Mouse (Mus musculus): ENCODE data around the gene Fos. TPM values are rescaled to one million over a fixed set of nuclear protein-coding genes. Genes with fewer than 3 reads are reported as not detected.

The Fos gene
- polyA plus RNA-seq, 1 experiment from 2014 or later = 1.4 TPM

DNA sequence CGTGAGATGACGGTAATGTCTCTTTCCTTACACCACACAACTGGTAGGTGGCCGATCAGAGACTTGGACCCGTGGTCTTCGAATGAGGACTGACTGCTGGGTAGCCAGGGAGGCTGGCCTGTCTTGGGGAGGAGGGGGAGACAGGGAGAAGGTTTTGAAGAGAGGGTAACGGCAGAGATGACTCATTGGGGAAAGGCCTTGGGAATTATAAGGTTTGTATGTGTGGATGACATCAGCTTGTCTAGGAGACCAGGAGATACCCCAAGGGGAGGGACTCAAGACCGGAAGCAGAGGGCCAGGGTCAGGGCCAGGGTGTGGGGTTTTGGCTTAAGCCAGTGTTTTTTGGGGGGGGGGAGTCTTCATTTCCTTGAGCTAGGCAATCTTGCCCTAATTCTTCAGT lies 22.6 kb downstream of the Fos start:
- Histone ChIP-seq H3K4me2 (no peak overlapping the region), H3K9me3 (replicated peaks) (no peaks in the 10 kb centered on the region), H3K9ac (no peak overlapping the region), H3K27me3 (replicated peaks) (peaks cover 6% of the 10 kb centered on the region; the same call in 1 of the 2 replicates), H3K36me3 (no peaks in the 10 kb centered on the region), H3K27ac (no peak overlapping the region), H3K4me1 (peaks cover 13% of the 10 kb centered on the region; the same call in 1 of the 2 replicates), H3K4me3 (no peak overlapping the region)
- ATAC-seq = no peak
- 64% methylated on average over 7 of the region's 7 CpGs for WGBS (ENCODE audit: insufficient replicate concordance)

DNA sequence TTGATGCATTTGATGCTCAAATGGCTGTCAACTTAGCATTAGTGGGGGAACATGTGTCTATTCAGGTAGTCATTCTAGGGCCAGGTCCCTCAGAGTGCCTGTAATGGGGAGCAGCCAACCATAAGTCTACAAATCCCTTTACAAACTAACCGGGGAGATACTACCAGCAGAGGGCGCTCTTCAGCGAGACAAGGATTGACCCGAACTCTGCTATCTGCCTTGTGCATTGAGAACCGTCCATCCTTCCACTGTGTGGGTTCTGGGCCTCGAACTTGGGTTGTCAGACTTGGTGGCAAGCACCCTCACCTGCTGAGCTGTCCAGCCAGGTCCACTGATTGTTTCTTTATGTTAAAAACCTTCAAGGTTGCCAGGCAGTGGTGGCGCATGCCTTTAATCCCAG lies 23.1 kb downstream of the Fos start:
- H3K9me3 ChIP-seq (replicated peaks) = peaks cover 4% of the 10 kb centered on the region
- H3K4me3 ChIP-seq = no peak overlapping the region
- H3K4me2 ChIP-seq = no peak overlapping the region
- no peak overlapping the region for H3K27ac ChIP-seq
- H3K9ac ChIP-seq = no peak overlapping the region
- H3K4me1 ChIP-seq = peaks cover 13% of the 10 kb centered on the region; the same call in 1 of the 2 replicates
- H3K27me3 ChIP-seq (replicated peaks) = peaks cover 6% of the 10 kb centered on the region; the same call in 1 of the 2 replicates
- no peak for ATAC-seq
- no peaks in the 10 kb centered on the region for H3K36me3 ChIP-seq
- WGBS (ENCODE audit: insufficient replicate concordance) = 14% methylated on average over 7 of the region's 7 CpGs

DNA sequence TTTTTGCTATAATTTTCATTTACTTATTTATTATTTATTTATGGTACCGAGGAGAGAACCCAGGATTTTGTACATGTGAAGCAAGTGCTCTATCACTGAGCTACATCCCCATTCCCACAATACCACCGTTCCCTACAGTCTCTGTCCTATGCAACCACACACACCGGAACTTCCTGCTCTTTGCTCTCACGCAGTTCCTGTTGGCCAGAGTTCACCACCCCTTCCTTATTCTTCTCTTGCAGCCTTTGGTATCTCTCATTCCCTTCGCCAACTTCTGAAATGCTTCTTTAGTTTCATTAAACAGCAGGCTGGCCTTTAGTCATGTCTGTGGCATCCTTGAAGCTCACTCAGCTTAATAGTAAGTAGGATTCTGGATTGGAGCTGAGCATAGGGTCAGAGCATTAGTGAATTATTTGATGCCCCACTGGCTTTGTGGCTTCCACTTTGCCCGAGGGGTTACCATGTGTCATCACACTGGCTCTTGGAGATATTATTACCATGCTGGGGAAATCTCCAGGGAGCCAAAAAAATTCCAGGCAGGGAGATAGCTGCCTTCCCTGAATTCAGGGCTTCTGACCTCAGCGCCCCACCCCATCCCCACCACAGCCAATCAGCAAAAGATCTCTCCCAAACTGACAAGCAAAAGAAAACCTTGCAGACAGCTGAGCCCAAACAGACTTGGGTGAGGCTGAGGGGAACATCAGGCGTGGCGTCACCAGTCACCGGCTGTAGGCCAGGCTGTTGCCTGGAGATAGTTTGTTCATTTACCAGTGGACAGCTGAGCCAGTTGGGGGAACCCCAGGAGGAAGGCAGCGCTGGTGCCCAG lies 23.8 kb downstream of the Fos start:
- Histone ChIP-seq H3K36me3 (no peaks in the 10 kb centered on the region), H3K9ac (no peak overlapping the region), H3K27me3 (replicated peaks) (peaks cover 6% of the 10 kb centered on the region; the same call in 1 of the 2 replicates), H3K4me3 (no peak overlapping the region), H3K4me1 (peaks cover 13% of the 10 kb centered on the region; the same call in 1 of the 2 replicates), H3K4me2 (no peak overlapping the region), H3K27ac (no peak overlapping the region), H3K9me3 (replicated peaks) (peaks cover 6% of the 10 kb centered on the region)
- ATAC-seq = 0 out of 2 replicates have a peak, but pooled peaks have one; percentile 37
- WGBS (ENCODE audit: insufficient replicate concordance) = 36% methylated on average over 11 of the region's 11 CpGs

DNA sequence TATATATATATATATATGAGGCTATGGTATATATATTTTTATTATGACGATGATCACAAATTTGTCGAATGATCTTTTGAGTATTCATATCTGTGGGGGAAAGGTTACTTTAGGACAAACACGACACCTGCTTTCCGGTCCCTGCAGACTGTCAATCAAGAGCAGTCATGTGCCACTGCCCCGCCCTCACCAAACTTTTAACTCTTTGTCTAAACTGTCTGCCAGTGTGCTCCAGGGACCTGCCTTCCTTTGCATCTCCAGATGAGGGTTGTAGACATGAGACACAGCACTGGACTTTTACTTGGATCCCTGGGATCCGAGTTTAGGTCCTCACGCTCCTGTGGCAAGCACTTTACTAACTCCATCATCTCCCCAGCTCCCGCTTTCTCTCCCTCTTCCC lies 25.3 kb downstream of the Fos start:
- Histone ChIP-seq H3K9me3 (replicated peaks) (peaks cover 6% of the 10 kb centered on the region), H3K4me3 (no peak overlapping the region), H3K9ac (no peak overlapping the region), H3K4me2 (no peak overlapping the region), H3K27me3 (replicated peaks) (no peaks in the 10 kb centered on the region), H3K4me1 (peaks cover 13% of the 10 kb centered on the region; the same call in 1 of the 2 replicates), H3K27ac (no peak overlapping the region), H3K36me3 (no peaks in the 10 kb centered on the region)
- 76% methylated on average over 8 of the region's 8 CpGs for WGBS (ENCODE audit: insufficient replicate concordance)
- no peak for ATAC-seq

DNA sequence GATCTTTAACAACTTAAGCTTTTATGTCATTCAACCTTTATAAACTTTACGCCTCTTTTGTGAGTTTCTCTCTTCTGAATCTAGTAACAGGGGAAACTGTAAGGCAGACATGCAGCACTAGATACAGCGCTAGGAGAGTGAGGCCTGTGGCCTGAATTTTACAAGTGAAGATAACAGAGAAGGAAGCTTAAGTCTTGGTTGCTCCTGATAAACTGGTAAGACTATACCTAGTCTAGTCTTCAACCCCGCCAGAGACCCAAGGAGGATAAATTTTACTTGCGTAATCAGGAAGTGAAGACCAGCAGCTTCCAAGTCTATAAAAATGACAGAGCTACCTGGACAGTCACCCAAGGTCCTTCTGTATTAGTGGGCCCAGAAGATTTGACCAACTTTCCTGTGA lies 29.0 kb downstream of the Fos start:
- Histone ChIP-seq H3K27me3 (replicated peaks) (0 out of 2 replicates have a peak, but pooled peaks cover 3% of the 10 kb centered on the region), H3K9ac (no peak overlapping the region), H3K4me2 (no peak overlapping the region), H3K9me3 (replicated peaks) (peaks cover 12% of the 10 kb centered on the region), H3K36me3 (no peaks in the 10 kb centered on the region), H3K4me1 (0 out of 2 replicates have a peak, but pooled peaks cover 4% of the 10 kb centered on the region), H3K27ac (no peak overlapping the region), H3K4me3 (no peak overlapping the region)
- WGBS (ENCODE audit: insufficient replicate concordance) = 49% methylated on average over 4 of the region's 4 CpGs
- no peak for ATAC-seq

DNA sequence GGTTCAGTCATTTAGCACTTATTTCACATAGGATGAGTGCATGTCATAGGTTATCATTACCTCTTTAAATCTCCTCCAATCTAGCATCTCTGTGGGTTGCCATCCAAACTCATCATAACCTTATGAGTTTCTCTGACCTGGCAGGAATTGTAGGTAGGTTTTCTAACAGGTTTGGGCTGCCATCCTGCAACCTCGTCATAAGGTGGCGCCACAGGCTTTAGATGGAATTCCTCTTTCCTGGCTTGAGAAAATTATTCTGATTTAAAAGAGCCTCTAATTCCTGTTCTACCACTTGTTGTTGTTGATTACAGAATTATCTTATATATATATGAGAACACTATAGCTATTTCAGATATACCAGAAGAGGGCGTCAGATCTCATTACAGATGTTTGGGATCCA lies 34.5 kb downstream of the Fos start:
- H3K27me3 ChIP-seq (replicated peaks) = 0 out of 2 replicates have a peak, but pooled peaks cover 3% of the 10 kb centered on the region
- H3K4me2 ChIP-seq = no peak overlapping the region
- no peaks in the 10 kb centered on the region for H3K36me3 ChIP-seq
- H3K9me3 ChIP-seq (replicated peaks) = peaks cover 6% of the 10 kb centered on the region; the same call in 1 of the 2 replicates
- WGBS (ENCODE audit: insufficient replicate concordance) = 16% methylated on average over 3 of the region's 3 CpGs
- no peak overlapping the region for H3K27ac ChIP-seq
- H3K4me1 ChIP-seq = no peaks in the 10 kb centered on the region
- H3K9ac ChIP-seq = no peak overlapping the region
- H3K4me3 ChIP-seq = no peak overlapping the region
- ATAC-seq = no peak

DNA sequence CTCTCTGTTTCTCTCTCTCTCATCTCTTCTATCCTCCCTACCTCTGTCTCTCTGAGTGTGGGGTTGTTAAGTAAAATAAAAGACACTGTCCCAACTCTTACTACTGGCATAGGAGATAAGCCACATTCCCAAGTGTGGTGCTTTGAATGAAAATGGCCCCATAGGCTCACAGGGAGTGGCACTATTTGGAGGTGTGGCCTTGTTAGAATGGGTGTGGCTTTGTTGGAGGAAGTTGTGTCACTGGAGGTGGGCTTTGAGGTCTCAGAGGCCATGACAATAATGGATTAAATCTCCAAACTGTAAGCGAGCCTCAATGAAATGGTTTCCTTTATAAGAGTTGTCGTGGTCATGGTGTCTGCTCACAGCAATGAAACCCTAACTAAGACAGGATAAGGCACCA lies 36.3 kb downstream of the Fos start:
- H3K4me1 ChIP-seq = no peaks in the 10 kb centered on the region
- H3K27me3 ChIP-seq (replicated peaks) = 0 out of 2 replicates have a peak, but pooled peaks cover 3% of the 10 kb centered on the region
- WGBS (ENCODE audit: insufficient replicate concordance) = 77% methylated on average over 2 of the region's 2 CpGs
- H3K9me3 ChIP-seq (replicated peaks) = 0 out of 2 replicates have a peak, but pooled peaks cover under 1% of the 10 kb centered on the region
- no peak overlapping the region for H3K4me3 ChIP-seq
- H3K36me3 ChIP-seq = no peaks in the 10 kb centered on the region
- H3K9ac ChIP-seq = no peak overlapping the region
- H3K4me2 ChIP-seq = no peak overlapping the region
- H3K27ac ChIP-seq = no peak overlapping the region
- no peak for ATAC-seq

DNA sequence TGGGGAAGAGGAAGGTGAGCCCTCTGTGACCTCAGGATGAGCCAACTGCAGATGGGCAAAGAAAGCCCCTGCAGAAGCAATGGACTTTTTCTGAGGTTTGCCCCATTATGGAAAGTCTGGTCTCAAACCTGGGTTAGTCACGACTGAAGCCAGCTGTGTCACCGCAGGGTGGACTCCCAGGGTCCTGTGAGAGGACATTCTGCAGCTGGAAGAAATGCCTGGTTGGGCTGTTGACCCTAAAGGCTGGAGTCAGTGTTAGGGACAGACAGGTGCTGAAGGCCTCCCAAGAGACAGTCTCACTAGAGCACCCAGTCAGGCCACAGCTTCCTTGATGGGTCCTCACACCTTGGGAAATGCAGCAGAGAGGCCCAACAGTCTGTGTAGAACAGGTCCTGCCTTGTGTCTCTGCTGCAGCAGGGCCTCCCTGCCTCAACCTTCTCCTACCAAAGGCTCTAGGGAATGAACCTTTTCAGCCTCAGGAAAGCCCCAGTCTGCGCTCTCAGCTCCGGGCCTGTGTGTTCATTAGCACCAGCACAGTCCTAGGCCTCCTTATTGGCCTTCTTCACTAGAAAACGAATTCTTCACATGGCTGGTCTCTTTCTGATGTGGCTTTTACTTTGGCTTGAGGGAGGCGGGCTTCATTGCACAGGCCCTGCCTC lies 40.2 kb downstream of the Fos start:
- WGBS (ENCODE audit: insufficient replicate concordance) = 65% methylated on average over 6 of the region's 6 CpGs
- no peak overlapping the region for H3K9ac ChIP-seq
- H3K27me3 ChIP-seq (replicated peaks) = no peaks in the 10 kb centered on the region
- H3K27ac ChIP-seq = no peak overlapping the region
- H3K4me1 ChIP-seq = no peaks in the 10 kb centered on the region
- H3K4me2 ChIP-seq = no peak overlapping the region
- H3K4me3 ChIP-seq = no peak overlapping the region
- ATAC-seq = no peak
- no peaks in the 10 kb centered on the region for H3K9me3 ChIP-seq (replicated peaks)
- H3K36me3 ChIP-seq = no peaks in the 10 kb centered on the region

DNA sequence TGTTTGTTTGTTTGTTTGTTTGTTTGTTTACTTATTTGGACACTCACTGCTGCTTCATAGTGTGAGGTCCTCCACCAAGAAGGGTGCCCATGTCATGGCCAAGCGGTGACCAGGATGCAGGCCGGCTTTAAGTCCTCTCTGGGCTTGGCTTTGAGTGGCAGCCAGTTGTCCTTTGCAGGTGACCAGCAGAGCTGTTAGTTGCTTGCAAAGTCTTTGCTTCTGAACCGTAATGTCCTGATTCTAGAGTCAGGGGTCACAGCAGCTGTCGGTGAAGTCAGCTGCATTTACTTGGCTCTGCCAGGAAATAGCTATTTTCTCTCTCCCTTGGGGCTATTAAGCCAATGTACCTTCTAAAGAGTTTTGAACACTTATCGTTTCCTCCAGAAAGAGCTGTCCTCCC lies 41.3 kb downstream of the Fos start:
- no peak overlapping the region for H3K27ac ChIP-seq
- no peak for ATAC-seq
- no peaks in the 10 kb centered on the region for H3K4me1 ChIP-seq
- no peaks in the 10 kb centered on the region for H3K27me3 ChIP-seq (replicated peaks)
- 69% methylated on average over 5 of the region's 5 CpGs for WGBS (ENCODE audit: insufficient replicate concordance)
- no peak overlapping the region for H3K9ac ChIP-seq
- H3K36me3 ChIP-seq = no peaks in the 10 kb centered on the region
- H3K4me2 ChIP-seq = no peak overlapping the region
- no peak overlapping the region for H3K4me3 ChIP-seq
- no peaks in the 10 kb centered on the region for H3K9me3 ChIP-seq (replicated peaks)

DNA sequence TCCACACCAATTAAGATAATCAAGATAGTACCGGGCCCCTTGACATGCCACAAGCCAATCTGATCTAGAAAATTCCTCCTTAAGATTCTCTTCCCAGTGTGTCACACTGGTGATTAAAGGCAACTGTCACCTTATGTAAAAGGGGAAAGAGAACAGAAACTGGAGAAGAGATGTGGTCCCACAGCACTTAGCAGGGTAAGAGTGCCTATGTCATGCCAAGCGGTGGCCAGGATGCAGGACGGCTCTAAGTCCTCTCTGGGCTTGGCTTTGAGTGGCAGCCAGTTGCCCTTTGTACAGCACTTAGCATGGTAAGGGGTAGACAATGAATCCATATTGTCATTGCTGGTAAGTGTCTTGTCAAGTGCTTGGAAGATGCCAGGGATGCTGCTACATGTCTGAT lies 42.2 kb downstream of the Fos start:
- Histone ChIP-seq H3K4me1 (no peaks in the 10 kb centered on the region), H3K27me3 (replicated peaks) (no peaks in the 10 kb centered on the region), H3K36me3 (no peaks in the 10 kb centered on the region), H3K4me2 (no peak overlapping the region), H3K9ac (no peak overlapping the region), H3K9me3 (replicated peaks) (no peaks in the 10 kb centered on the region), H3K4me3 (no peak overlapping the region), H3K27ac (no peak overlapping the region)
- 68% methylated on average over 3 of the region's 3 CpGs for WGBS (ENCODE audit: insufficient replicate concordance)
- ATAC-seq = no peak

DNA sequence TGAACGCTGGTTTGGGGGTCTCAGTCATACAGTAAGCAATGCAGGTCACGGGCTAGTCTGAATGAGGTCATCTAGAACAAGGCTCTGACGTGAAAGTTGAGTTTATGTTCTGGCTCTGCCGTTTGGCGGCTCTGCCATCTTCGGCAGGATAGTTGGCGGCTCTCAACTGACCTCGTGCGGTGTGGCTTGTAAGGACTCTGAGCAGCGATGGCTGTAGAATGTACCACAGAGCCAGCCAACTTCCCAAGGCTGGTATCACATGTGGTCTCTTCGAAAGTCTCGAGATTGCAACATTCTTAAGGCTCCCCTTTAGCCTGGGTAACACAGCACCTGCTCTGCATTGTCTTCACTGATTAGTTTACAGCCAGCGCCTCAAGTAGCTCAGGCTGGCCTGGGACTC lies 43.6 kb downstream of the Fos start:
- H3K4me3 ChIP-seq = no peak overlapping the region
- no peak overlapping the region for H3K4me2 ChIP-seq
- no peaks in the 10 kb centered on the region for H3K36me3 ChIP-seq
- no peaks in the 10 kb centered on the region for H3K9me3 ChIP-seq (replicated peaks)
- H3K27ac ChIP-seq = no peak overlapping the region
- 77% methylated on average over 13 of the region's 13 CpGs for WGBS (ENCODE audit: insufficient replicate concordance)
- no peaks in the 10 kb centered on the region for H3K4me1 ChIP-seq
- no peaks in the 10 kb centered on the region for H3K27me3 ChIP-seq (replicated peaks)
- no peak for ATAC-seq
- no peak overlapping the region for H3K9ac ChIP-seq

DNA sequence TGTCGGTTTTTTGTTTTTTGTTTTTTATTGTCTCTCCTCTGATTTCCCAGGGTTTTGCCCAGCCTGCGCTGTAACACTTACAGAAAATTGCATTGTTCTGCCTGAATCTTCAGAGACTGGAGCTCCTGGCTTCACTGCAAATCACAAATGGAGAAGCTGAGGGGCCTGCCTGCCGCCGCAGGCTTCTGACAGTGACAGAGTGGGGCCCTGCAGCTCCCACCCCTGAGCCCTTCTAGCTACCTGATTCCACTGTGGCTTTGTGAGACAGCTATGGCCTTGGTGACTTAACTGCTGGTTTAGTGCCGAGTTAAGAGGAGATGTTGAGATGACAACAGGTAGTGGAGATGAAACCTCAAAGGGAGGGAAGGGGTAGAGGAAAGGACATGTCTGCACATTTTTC lies 44.3 kb downstream of the Fos start:
- no peak overlapping the region for H3K4me2 ChIP-seq
- H3K36me3 ChIP-seq = no peaks in the 10 kb centered on the region
- ATAC-seq = no peak
- no peak overlapping the region for H3K9ac ChIP-seq
- no peaks in the 10 kb centered on the region for H3K4me1 ChIP-seq
- WGBS (ENCODE audit: insufficient replicate concordance) = 46% methylated on average over 5 of the region's 5 CpGs
- no peak overlapping the region for H3K4me3 ChIP-seq
- no peak overlapping the region for H3K27ac ChIP-seq
- no peaks in the 10 kb centered on the region for H3K9me3 ChIP-seq (replicated peaks)
- H3K27me3 ChIP-seq (replicated peaks) = no peaks in the 10 kb centered on the region

All from liver, embryonic 12.5 days (tissue).